16 mouse cellular contexts compared by ENCODE assay signal in the genomic region with DNA sequence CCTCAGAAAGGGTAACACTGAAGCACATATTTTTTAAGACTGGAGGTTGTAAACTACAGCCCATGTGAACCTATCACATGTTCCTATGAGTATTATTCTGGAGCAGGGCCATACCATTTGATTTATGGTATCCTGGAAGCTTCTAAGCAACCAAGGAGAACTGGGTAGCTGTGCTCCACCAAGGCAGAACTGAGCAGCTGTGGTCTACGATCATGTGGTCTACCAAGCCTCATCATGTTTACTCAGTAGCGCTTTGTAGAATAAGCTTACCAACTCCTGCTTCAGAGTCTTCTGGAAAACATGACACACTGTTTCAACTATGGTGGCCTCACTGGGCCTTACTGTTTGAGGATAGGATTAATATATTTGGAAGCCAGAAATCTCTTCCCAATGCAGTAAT. TPM values are rescaled to one million over a fixed set of nuclear protein-coding genes. Genes with fewer than 3 reads are reported as not detected.
A peak's percentile ranks its signal among the peaks of the same experiment; 100 is the strongest.
DNase-seq lines count a peak whose midpoint lies in the region; ATAC-seq lines count a peak whose summit lies in the region.
"Had no signal": no experiment of that assay in that cellular context is flagged by ENCODE, and none has a peak within 500 bp of the region (broad histone marks: within the 10 kb centered on the region; RNA-seq: fewer than 3 reads in every experiment).

No protein-coding gene starts in this region.

- H3K27me3 ChIP-seq in intestine, embryonic 15.5 days (replicated peaks), result no peaks in the 10 kb centered on the region
- no peaks in the 10 kb centered on the region for H3K27me3 ChIP-seq in intestine, embryonic 16.5 days (replicated peaks; ENCODE audit: control insufficient read depth, insufficient read depth, low read length)
- no peaks in the 10 kb centered on the region for H3K27me3 ChIP-seq in stomach, embryonic 16.5 days (ENCODE audit: control insufficient read depth, insufficient read depth, low read length)
- H3K27me3 ChIP-seq: hindbrain, embryonic 15.5 days; limb, embryonic 13.5 days had no signal

- no peak overlapping the region for H3K4me3 ChIP-seq in intestine, embryonic 15.5 days (replicated peaks)
- no peak overlapping the region for H3K4me3 ChIP-seq in intestine, embryonic 16.5 days (ENCODE audit: low read length)
- H3K4me3 ChIP-seq in stomach, embryonic 16.5 days (replicated peaks; ENCODE audit: low read length), result no peak overlapping the region
- H3K4me3 ChIP-seq: erythroblast, embryonic 14.5 days; hindbrain, embryonic 15.5 days; limb, embryonic 13.5 days had no signal

- peak; percentile 37 to 41 for DNase-seq in spleen, postnatal 36 days (ENCODE audit: low spot score in 2 of 2)
- DNase-seq in spleen, postnatal 10 days (ENCODE audit: low spot score in 2 of 2), result no peak
- DNase-seq in embryo, embryonic 9.5 days (ENCODE audit: extremely low spot score), result no peak
- DNase-seq in embryo, embryonic 10 days (ENCODE audit: low spot score), result no peak
- DNase-seq: cerebellum, adult 18-20 months; embryo, embryonic 11 days; gastrocnemius, postnatal 36 days; lung, adult 2 months had no signal

- H3K9ac ChIP-seq in intestine, embryonic 15.5 days, result no peak overlapping the region
- no peak overlapping the region for H3K9ac ChIP-seq in intestine, embryonic 16.5 days (ENCODE audit: low read depth, low read length)
- H3K9ac ChIP-seq in stomach, embryonic 16.5 days (ENCODE audit: low read length), result no peak overlapping the region
- H3K9ac ChIP-seq: hindbrain, embryonic 15.5 days; limb, embryonic 13.5 days had no signal

- no peak overlapping the region for H3K4me2 ChIP-seq in intestine, embryonic 15.5 days (replicated peaks)
- no peak overlapping the region for H3K4me2 ChIP-seq in intestine, embryonic 16.5 days (ENCODE audit: low read depth, low read length)
- no peak overlapping the region for H3K4me2 ChIP-seq in stomach, embryonic 16.5 days (ENCODE audit: low read depth, low read length)
- H3K4me2 ChIP-seq: hindbrain, embryonic 15.5 days; limb, embryonic 13.5 days had no signal

- ATAC-seq in intestine, embryonic 15.5 days, result 0 out of 2 replicates have a peak, but pooled peaks have one; percentile 39
- ATAC-seq in intestine, embryonic 16.5 days, result no peak
- peak; percentile 88 to 89 for ATAC-seq in hematopoietic stem cell, adult 5-6 weeks (replicated peaks in 1 of 2; ENCODE audit: insufficient read depth in 1 of 2, low FRiP score in 2 of 2, low TSS enrichment in 1 of 2, low read depth in 1 of 2, poor library complexity in 2 of 2, severe bottlenecking in 2 of 2)
- peak; percentile 75 for ATAC-seq in stomach, embryonic 16.5 days (ENCODE audit: insufficient read depth, low FRiP score)

- H3K9me3 ChIP-seq in intestine, embryonic 15.5 days, result no peaks in the 10 kb centered on the region
- no peaks in the 10 kb centered on the region for H3K9me3 ChIP-seq in intestine, embryonic 16.5 days (ENCODE audit: control insufficient read depth, low read length)
- H3K9me3 ChIP-seq in stomach, embryonic 16.5 days (replicated peaks; ENCODE audit: control insufficient read depth, low read length), result no peaks in the 10 kb centered on the region
- H3K9me3 ChIP-seq: hindbrain, embryonic 15.5 days; limb, embryonic 13.5 days had no signal

- H3K27ac ChIP-seq in intestine, embryonic 15.5 days, result no peak overlapping the region
- no peak overlapping the region for H3K27ac ChIP-seq in intestine, embryonic 16.5 days (ENCODE audit: low read length)
- H3K27ac ChIP-seq in stomach, embryonic 16.5 days (ENCODE audit: low read length), result peak overlapping the region; percentile 63
- H3K27ac ChIP-seq: hindbrain, embryonic 15.5 days; limb, embryonic 13.5 days had no signal

- 0 out of 2 replicates have a peak, but pooled peaks cover 2% of the 10 kb centered on the region for H3K4me1 ChIP-seq in intestine, embryonic 15.5 days (replicated peaks)
- H3K4me1 ChIP-seq in intestine, embryonic 16.5 days (ENCODE audit: control insufficient read depth, insufficient read depth, low read length), result no peaks in the 10 kb centered on the region
- H3K4me1 ChIP-seq in stomach, embryonic 16.5 days (ENCODE audit: control insufficient read depth, insufficient read depth, low read length), result peaks cover 13% of the 10 kb centered on the region
- H3K4me1 ChIP-seq: hindbrain, embryonic 15.5 days had no signal

- peaks cover 7% of the 10 kb centered on the region; the same call in 1 of the 2 replicates for H3K36me3 ChIP-seq in intestine, embryonic 15.5 days
- H3K36me3 ChIP-seq in intestine, embryonic 16.5 days (ENCODE audit: control insufficient read depth, insufficient read depth, low read length), result peaks cover 5% of the 10 kb centered on the region; the same call in 1 of the 2 replicates
- H3K36me3 ChIP-seq in stomach, embryonic 16.5 days (ENCODE audit: control insufficient read depth, insufficient read depth, low read length), result no peaks in the 10 kb centered on the region

- WGBS in intestine, embryonic 15.5 days, result 47% methylated on average over 2 of the region's 2 CpGs
- WGBS in intestine, embryonic 16.5 days, result 56% methylated on average over 2 of the region's 2 CpGs
- 57% methylated on average over 2 of the region's 2 CpGs for WGBS in stomach, embryonic 16.5 days

RNA-seq across cellular contexts. Expression of gene Nipal4, which starts 49.8 kb away (rescaled TPM):
- 3.1 and 3.6 TPM in 2 replicates for polyA plus RNA-seq in intestine, embryonic 15.5 days (2015; fragmentation: Nextera tagmentation; extraction: Ambion mirVana)
- 3.7 TPM in 2 replicates for polyA plus RNA-seq in intestine, embryonic 16.5 days (2015; fragmentation: Nextera tagmentation; extraction: Ambion mirVana)
- not detected in 2 replicates for total RNA-seq in hematopoietic stem cell, adult 5-6 weeks (2017)
- 7.8 and 10.1 TPM in 2 replicates for polyA plus RNA-seq in stomach, embryonic 16.5 days (2015; fragmentation: Nextera tagmentation; extraction: Ambion mirVana)
- total RNA-seq: adrenal gland, adult 18-20 months had no signal
- polyA plus RNA-seq: erythroblast, embryonic 14.5 days had no signal

Comparison
In these comparisons a context has a peak if more than half of its experiments do, and no peak if none do; other contexts are left out.
1. DNase-seq: peak in spleen, postnatal 36 days (2 of 2); none in spleen, postnatal 10 days (0 of 2), embryo, embryonic 9.5 days (single experiment) and embryo, embryonic 10 days (single experiment).